Mouse (Mus musculus): ENCODE measurements around the gene Csad.

DNA sequence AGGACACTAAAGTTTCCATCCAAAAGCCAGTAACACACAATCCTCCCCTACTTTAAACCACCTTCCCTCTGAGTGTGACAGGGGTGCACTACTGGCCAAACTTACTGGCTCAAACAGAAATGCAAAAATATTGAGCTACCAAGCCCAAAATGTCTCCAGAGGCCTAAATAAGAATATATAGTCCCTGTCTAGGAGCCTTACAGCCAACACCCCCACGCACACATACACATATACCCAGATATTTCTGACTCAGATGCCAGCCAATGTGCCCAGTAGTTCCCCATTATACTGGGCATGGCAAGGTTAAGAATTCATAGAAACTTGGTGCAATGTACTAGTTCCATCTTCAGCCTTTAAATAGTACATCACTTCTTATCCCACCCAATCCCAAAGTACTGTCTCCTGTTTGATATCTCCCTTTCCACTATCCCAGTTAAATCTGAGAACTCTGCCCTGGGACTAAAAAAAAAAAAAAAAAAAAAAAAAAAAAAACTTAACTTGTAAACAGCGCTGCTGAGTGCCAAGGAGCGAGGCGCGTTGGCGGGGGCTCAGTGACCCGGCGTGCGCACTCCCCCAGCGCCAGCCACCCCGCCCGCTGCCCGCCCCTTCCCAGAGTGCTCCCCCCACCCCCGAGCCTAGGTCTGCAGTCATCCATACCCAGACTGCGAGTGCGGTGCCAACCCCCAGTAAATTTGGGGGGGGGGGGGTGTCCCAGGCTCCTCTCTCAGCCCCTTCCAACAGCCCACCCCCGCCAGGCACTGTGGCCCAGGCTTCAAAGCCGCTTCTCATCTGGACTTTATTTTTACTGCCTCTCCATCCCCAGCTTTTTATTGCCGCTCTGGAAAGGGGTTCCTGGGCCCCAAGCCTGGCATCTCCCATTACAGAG is 40.0 kb upstream of the Csad start:
- TF ChIP-seq CTCF (IDR thresholded peaks at IDR 0.05; ENCODE audit: low read depth) = no peak
- TF ChIP-seq EP300 (IDR thresholded peaks at IDR 0.05; ENCODE audit: low read depth) = no peak
